Mouse (Mus musculus) heart, embryonic 13.5 days (tissue): ENCODE data around the gene Itk. TPM values are rescaled to one million over a fixed set of nuclear protein-coding genes. Genes with fewer than 3 reads are reported as not detected.
"Not testable (repeated sequence)": the region's sequence is repeated elsewhere in the genome, so short reads cannot be mapped to it uniquely, and the experiment has no call there.

ENCODE experiments used
- ATAC-seq: fragments of 200-750 bp; cut with Nextera tagmentation; 2 replicates; pipeline ENCODE4 v1.8.0; 2017; ENCODE audit warnings: moderate TSS enrichment; ENCODE audit not compliant: insufficient number of reproducible peaks, low FRiP score, low TSS enrichment; ENCODE audit errors: extremely low read depth
- H3K27ac ChIP-seq: fragments of 300-500 bp; sonication (generic); replicated peaks from 2 replicates; pipeline ENCODE4 v1.5.1; 2015; ENCODE audit warnings: moderate library complexity, mild to moderate bottlenecking, inconsistent platforms
- H3K27me3 ChIP-seq: fragments of 300-500 bp; sonication (generic); replicated peaks from 2 replicates; pipeline ENCODE4 v1.6.1; 2015; ENCODE audit warnings: mild to moderate bottlenecking, inconsistent platforms
- H3K36me3 ChIP-seq: fragments of 300-500 bp; sonication (generic); 2 replicates; pipeline ENCODE4 v1.6.1; 2015; ENCODE audit warnings: mild to moderate bottlenecking, inconsistent platforms
- H3K4me1 ChIP-seq: fragments of 300-500 bp; sonication (generic); 2 replicates; pipeline ENCODE4 v1.6.1; 2015; ENCODE audit warnings: inconsistent platforms
- H3K4me2 ChIP-seq: fragments of 300-500 bp; sonication (generic); 2 replicates; pipeline ENCODE4 v1.6.1; 2015; ENCODE audit warnings: inconsistent platforms, mild to moderate bottlenecking, moderate library complexity
- H3K4me3 ChIP-seq: fragments of 300-500 bp; sonication (generic); 2 replicates; pipeline ENCODE4 v1.5.1; 2015; ENCODE audit warnings: moderate library complexity, mild to moderate bottlenecking, inconsistent platforms
- H3K9ac ChIP-seq: fragments of 300-500 bp; sonication (generic); 2 replicates; pipeline ENCODE4 v1.6.1; 2015; ENCODE audit warnings: inconsistent platforms, mild to moderate bottlenecking, moderate library complexity
- H3K9me3 ChIP-seq: fragments of 300-500 bp; sonication (generic); 2 replicates; pipeline ENCODE4 v1.6.1; 2016; ENCODE audit warnings: inconsistent platforms
- WGBS: fragments of 180-500 bp; shearing (Covaris S2); methylation state at CpG from one replicate; pipeline ENCODE4 v1.1.7; 2015; ENCODE audit warnings: mixed read lengths; 5-methylcytosine and 5-hydroxymethylcytosine counted together
- polyA plus RNA-seq: library from polyadenylated mRNA; unstranded; fragments of >200 nt; fragmentation: Nextera tagmentation; extraction: Ambion mirVana; gene quantifications from 2 replicates; pipeline ENCODE4 v1.2.1, GENCODE M21; 2015

Gene Itk
- not detected in 2 replicates for polyA plus RNA-seq

GRCm38 (mm10) chr11:46389336-46390117 is at the start of gene Itk:
TSS of gene Itk (minus strand) at chr11:46389515.
- Histone ChIP-seq H3K4me2 (no peak within 1 kb of the TSS), H3K36me3 (no peaks in the 10 kb centered on the region), H3K27me3 (no peaks in the 10 kb centered on the region), H3K9me3 (no peaks in the 10 kb centered on the region), H3K27ac (no peak within 1 kb of the TSS), H3K4me3 (no peak within 1 kb of the TSS), H3K4me1 (no peaks in the 10 kb centered on the region), H3K9ac (no peak within 1 kb of the TSS)
- ATAC-seq, result no peak
- WGBS, result 70% methylated on average over 13 of the region's 13 CpGs

- under 1% methylated on average over 23 of the region's 23 CpGs for WGBS
- H3K36me3 ChIP-seq, result peaks cover 31% of the 10 kb centered on the region
- H3K4me3 ChIP-seq, result peak overlapping the region; percentile 98
- no peaks in the 10 kb centered on the region for H3K27me3 ChIP-seq
- peaks cover 18% of the 10 kb centered on the region for H3K4me1 ChIP-seq
- peak overlapping the region; percentile 92 for H3K4me2 ChIP-seq
- H3K27ac ChIP-seq, result peak overlapping the region; percentile 93
- H3K9me3 ChIP-seq, result no peaks in the 10 kb centered on the region
- peak overlapping the region; percentile 97 for H3K9ac ChIP-seq
- ATAC-seq, result 0 out of 2 replicates have a peak, but pooled peaks have one; percentile 3
Measured at GRCm38 (mm10) chr11:46437459-46438000, 48.2 kb upstream of the Itk start.

- Histone ChIP-seq H3K27ac (peak within 1 kb of the TSS; percentile 93), H3K4me2 (peak within 1 kb of the TSS; percentile 92), H3K9ac (peak within 1 kb of the TSS; percentile 97), H3K4me3 (peak within 1 kb of the TSS; percentile 98), H3K9me3 (no peaks in the 10 kb centered on the region), H3K36me3 (peaks cover 24% of the 10 kb centered on the region), H3K27me3 (no peaks in the 10 kb centered on the region), H3K4me1 (peaks cover 18% of the 10 kb centered on the region)
- WGBS, result under 1% methylated on average over 59 of the region's 59 CpGs
- peak; percentile 98 for ATAC-seq
Measured at GRCm38 (mm10) chr11:46436760-46437458, 47.6 kb upstream of the Itk start, which contains the start of gene Med7. TSS of gene Med7 (plus strand) at chr11:46436925.

GRCm38 (mm10) chr11:46435363-46435762 is 46.0 kb upstream of the Itk start:
- no peak overlapping the region for H3K4me3 ChIP-seq
- H3K4me1 ChIP-seq, result peaks cover 18% of the 10 kb centered on the region
- no peak for ATAC-seq
- no peak overlapping the region for H3K9ac ChIP-seq
- H3K4me2 ChIP-seq, result no peak overlapping the region
- H3K27me3 ChIP-seq, result no peaks in the 10 kb centered on the region
- no peaks in the 10 kb centered on the region for H3K9me3 ChIP-seq
- peaks cover 12% of the 10 kb centered on the region for H3K36me3 ChIP-seq
- H3K27ac ChIP-seq, result no peak overlapping the region

GRCm38 (mm10) chr11:46431129-46431528 is 41.8 kb upstream of the Itk start:
- H3K27ac ChIP-seq, result no peak overlapping the region
- no peak overlapping the region for H3K4me3 ChIP-seq
- H3K36me3 ChIP-seq, result no peaks in the 10 kb centered on the region
- peak; percentile 58; the same call in 1 of the 2 replicates for ATAC-seq
- no peaks in the 10 kb centered on the region for H3K27me3 ChIP-seq
- no peak overlapping the region for H3K9ac ChIP-seq
- H3K9me3 ChIP-seq, result no peaks in the 10 kb centered on the region
- H3K4me1 ChIP-seq, result peaks cover 2% of the 10 kb centered on the region
- H3K4me2 ChIP-seq, result no peak overlapping the region
- WGBS, result 19% methylated on average over 3 of the region's 3 CpGs

DNA sequence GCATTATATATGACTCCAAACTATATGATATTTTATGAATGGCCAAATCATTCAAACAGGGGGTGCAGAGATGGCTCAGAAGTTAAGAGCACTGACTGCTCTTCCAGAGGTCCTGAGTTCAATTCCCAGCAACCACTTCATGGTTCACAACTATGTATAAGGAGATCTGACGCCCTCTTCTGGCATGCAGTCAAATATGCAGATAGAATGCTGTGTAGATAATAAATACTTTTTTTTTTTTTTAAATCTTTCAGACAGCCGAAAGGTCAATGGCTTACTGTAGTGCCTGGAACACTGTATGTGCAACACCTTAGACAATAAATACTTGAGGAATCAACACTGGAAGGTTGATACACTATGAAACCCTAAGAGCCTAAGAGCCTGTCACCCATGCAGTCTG is 40.8 kb upstream of the Itk start:
- Histone ChIP-seq H3K4me3 (no peak overlapping the region), H3K9me3 (no peaks in the 10 kb centered on the region), H3K4me2 (no peak overlapping the region), H3K27ac (no peak overlapping the region), H3K36me3 (no peaks in the 10 kb centered on the region), H3K4me1 (no peaks in the 10 kb centered on the region), H3K27me3 (no peaks in the 10 kb centered on the region), H3K9ac (no peak overlapping the region)
- 80% methylated on average over 2 of the region's 2 CpGs for WGBS
- ATAC-seq, result no peak

DNA sequence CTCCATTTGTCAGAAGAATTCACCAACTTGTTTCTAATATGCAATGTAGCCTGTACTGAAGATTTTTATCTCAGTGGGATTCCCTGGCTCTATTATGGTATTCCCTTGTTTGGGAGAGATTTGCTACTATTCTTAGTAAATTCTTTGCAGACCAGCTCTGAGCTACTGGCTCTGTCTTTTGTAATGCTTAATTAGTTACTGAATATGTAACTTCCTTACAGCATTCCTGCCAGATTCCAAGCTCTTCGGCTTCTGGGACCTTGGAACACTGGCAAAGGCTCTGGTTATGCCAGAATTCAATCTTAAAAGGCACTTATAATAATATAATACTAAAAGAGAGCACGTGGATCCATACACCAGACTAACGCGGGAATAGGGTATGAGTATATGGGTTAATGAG is 38.8 kb upstream of the Itk start:
- not testable (repeated sequence) for H3K9me3 ChIP-seq, H3K36me3 ChIP-seq, H3K4me2 ChIP-seq, H3K27ac ChIP-seq, H3K4me1 ChIP-seq, H3K9ac ChIP-seq, ATAC-seq, H3K4me3 ChIP-seq, H3K27me3 ChIP-seq
- WGBS, result 43% methylated on average over 4 of the region's 4 CpGs

DNA sequence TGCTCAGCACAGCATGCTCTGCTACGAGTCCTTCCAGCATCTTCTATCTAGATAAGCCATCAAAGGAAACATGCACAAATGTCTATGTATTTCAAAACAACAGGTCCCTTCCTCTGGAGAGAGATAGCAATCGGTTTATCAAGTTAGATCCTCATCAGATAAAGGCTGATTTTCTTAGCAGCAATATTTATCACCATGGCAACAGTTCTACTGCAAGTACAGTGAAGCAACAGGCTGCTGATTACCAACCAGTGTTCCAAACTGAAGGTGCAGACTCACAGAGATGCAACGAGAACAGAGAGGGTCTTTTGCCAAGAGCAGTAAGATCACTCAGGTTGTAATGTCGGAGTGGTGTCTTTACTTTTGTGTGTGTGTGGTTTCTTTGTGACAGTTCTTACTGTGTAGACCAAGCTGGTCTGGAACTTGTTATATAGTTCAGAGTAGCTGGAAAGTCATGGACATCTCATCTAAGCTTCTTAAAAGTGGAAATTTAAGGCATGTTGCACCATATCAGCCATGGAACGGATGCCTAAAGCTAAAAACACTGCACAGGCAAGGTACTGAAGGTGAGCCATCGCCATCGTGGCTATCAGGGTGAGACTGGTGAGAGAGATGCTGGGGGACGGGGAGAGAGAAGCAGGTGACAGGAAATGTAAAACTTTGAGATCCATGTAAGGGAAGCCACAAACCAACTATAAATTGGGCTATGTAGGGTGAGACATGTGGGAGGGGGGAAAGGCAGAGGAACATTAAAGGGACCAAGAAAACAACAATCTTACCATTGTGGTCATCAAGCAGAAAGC is 32.0 kb upstream of the Itk start:
- Histone ChIP-seq H3K27ac (no peak overlapping the region), H3K4me1 (no peaks in the 10 kb centered on the region)

DNA sequence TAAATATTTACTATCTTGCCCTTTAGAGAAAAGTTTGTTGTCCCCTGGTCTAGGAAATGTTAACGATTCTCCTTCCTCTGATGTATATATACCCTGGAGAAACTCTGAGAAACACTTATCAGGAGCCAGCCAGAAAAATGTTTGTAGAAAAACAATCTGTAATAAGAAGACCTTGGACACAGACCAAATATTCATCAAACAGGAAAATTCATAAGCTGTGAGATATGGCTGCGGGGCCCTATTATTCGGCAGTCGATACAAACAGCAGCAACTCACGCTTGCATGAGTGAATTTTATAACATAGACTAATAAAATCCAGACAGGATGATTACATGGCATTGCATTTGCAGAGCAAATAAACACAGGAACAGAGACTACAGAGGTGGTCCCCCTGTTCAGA is 29.5 kb upstream of the Itk start:
- no peaks in the 10 kb centered on the region for H3K9me3 ChIP-seq
- no peak overlapping the region for H3K4me2 ChIP-seq
- ATAC-seq, result no peak
- no peaks in the 10 kb centered on the region for H3K27me3 ChIP-seq
- no peaks in the 10 kb centered on the region for H3K36me3 ChIP-seq
- H3K27ac ChIP-seq, result no peak overlapping the region
- 75% methylated on average over 5 of the region's 5 CpGs for WGBS
- H3K9ac ChIP-seq, result no peak overlapping the region
- H3K4me1 ChIP-seq, result no peaks in the 10 kb centered on the region
- no peak overlapping the region for H3K4me3 ChIP-seq

More for the DNA sequence above, 32.0 kb upstream of the Itk start:
- no peak overlapping the region for H3K9ac ChIP-seq
- no peaks in the 10 kb centered on the region for H3K9me3 ChIP-seq
- 72% methylated on average over 8 of the region's 8 CpGs for WGBS
- no peak for ATAC-seq
- no peak overlapping the region for H3K4me2 ChIP-seq
- H3K27me3 ChIP-seq, result no peaks in the 10 kb centered on the region
- H3K4me3 ChIP-seq, result no peak overlapping the region
- H3K36me3 ChIP-seq, result no peaks in the 10 kb centered on the region

- Histone ChIP-seq H3K4me3 (no peak overlapping the region), H3K9me3 (no peaks in the 10 kb centered on the region), H3K27me3 (no peaks in the 10 kb centered on the region), H3K4me2 (no peak overlapping the region), H3K36me3 (no peaks in the 10 kb centered on the region), H3K27ac (no peak overlapping the region), H3K4me1 (no peaks in the 10 kb centered on the region), H3K9ac (no peak overlapping the region)
- 81% methylated on average over 1 of the region's 1 CpGs for WGBS
- no peak for ATAC-seq
Measured at GRCm38 (mm10) chr11:46418438-46418837, 29.1 kb upstream of the Itk start.

GRCm38 (mm10) chr11:46410018-46410563 is 20.8 kb upstream of the Itk start:
- no peak overlapping the region for H3K27ac ChIP-seq
- H3K9ac ChIP-seq, result no peak overlapping the region
- H3K36me3 ChIP-seq, result no peaks in the 10 kb centered on the region
- no peak overlapping the region for H3K4me3 ChIP-seq
- ATAC-seq, result no peak; the same call in 1 of the 2 replicates
- 41% methylated on average over 2 of the region's 2 CpGs for WGBS
- no peak overlapping the region for H3K4me2 ChIP-seq
- no peaks in the 10 kb centered on the region for H3K27me3 ChIP-seq
- H3K4me1 ChIP-seq, result no peaks in the 10 kb centered on the region
- H3K9me3 ChIP-seq, result no peaks in the 10 kb centered on the region
